Mouse (Mus musculus) embryo, embryonic 11.5 days (tissue): ENCODE data around the gene Car5b.

Experiments
- DNase-seq: peaks from one replicate; pipeline ENCODE4 v3.0.0-alpha.2; 2012; ENCODE audit warnings: low read depth, low spot score

Gene Car5b

GRCm38 (mm10) chrX:163958467-163958875 lies 69.3 kb downstream of the Car5b start, which contains the start of gene Zrsr2:
Gene Zrsr2 (minus strand): TSS chrX:163958661.
- peak; percentile 83 for DNase-seq

DNA sequence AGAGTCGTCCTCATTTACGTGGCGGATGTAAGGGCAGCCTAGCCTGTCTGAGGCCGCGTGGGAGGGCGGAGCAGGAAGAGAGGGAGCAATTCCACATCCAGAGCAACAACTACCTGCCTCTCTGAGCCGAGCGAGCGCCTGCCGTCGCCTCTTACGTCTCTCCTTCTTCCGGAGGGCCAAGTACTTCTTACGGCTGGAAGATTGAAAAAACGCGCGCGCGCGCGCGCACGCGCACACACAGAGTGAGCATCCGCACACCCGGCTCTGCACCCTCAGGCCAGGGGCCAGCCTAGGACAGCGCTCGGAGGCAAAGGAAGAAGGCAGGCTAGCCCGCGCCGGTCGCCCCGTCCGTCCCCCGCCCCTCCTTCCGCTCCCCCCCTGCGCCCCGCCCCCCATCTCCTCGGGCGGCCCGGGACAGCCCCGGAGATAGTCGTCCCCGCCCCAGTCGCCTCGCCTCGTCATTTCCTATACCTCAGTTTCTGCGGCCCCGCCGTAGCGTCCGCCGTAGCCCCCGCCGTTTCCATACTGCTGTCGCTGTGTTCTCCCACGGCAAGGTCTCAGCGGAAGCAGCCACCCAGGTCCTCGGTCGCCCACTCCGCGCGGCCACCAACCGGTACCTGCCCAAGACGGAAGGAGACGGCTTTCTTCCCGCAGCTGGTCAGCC lies 69.9 kb downstream of the Car5b start:
- peak; percentile 42 for DNase-seq

DNA sequence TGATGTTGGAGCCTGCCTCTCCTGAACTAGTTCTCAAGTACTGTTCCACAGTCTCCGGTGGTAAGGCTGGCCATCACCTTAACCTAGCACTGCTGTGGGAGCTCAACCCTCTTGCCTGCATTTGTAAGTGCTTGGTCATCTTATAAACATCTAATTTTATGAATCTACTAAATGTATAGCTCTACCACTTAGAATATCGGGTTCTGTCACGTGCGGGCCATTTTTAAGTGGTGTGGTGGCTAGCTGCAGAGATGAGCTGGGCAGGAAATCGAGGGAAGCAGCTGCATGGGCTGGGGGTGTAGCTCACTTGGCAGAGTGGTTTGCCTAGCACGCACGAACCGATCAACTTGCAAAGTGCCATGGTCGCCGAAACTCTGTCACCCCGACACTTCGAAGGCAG lies 70.4 kb downstream of the Car5b start:
- DNase-seq, result no peak

- no peak for DNase-seq
Measured at GRCm38 (mm10) chrX:163951618-163952017, 76.2 kb downstream of the Car5b start.

DNA sequence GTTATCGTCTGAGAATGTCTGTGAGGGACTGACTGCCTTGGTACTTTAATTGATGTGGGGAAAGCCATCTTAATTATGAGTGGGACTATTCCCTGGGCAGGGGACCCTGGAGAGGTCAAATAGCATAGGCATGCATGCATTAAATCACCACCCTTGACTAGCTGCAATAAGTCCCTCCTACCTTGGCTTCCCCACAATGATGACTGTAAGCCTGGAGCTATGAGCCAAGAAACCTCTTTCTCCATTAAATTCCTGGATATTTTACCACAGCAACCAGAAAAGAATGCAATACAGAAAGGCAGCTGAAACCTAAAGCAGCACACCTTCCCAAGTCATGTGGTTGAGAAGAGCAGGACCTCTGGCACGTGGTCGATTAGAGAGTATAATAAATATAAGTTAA lies 83.4 kb downstream of the Car5b start:
- no peak for DNase-seq

DNA sequence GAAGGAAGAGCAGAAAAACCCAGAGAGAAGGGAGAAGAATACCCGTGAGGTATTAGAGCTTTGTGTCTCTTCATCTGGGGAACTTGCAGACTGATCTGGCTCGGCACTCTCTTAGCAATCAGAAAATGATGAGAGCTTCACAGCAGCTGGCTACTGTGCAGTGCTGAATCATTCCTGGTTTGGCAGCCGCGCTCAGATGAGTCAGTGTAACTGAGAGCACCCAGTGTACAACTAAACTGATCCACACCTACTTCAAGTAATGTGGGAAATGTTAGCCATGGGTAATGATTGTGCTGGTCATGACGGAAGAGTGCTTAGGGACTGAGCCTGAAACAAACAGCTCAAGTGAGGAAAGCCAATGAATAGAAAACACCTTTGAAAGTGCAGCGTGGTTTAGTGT lies 89.2 kb downstream of the Car5b start:
- no peak for DNase-seq

DNA sequence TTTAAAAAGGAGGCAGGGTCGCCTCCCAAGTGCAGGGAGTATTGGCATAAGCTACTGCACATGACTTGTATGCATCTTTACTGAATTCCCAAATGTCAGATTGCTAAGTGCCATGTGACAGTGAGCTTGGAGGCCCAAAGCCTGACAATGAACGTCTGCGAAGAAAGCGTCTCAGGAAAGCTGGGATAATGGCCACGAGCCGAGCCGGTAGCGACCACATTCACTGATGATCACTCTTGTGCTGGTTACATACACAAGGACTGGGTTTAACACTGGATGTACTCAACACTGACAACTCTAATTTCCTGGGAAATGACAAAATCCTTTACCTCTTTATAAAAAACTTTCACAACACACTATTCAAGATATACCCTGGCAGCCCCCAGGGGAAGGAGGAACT lies 93.1 kb downstream of the Car5b start:
- no peak for DNase-seq

DNA sequence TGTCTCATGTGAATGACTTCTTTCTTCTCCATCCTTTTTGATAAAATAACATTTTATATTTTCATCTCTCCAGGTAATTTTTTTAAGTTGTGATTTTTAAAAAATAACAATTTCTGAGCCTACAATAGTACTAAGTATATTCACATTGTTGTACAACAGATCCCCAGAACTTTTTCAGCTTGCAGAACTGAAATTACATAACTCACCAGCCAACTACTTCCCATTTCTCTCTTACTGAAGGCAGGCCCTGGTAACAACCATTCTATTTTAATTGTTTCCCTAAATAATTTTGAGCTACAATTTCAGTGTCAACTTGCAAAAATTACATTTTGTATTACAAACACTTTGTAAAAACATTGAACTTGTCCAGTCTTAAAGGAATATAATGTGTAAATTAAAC lies 98.2 kb downstream of the Car5b start:
- DNase-seq, result no peak
